Mouse (Mus musculus) brain, embryonic 14.5 days (tissue): ENCODE measurements at regions not wholly inside any gene's neighbourhood (a gene's known extent, or its start where the extent isn't known, plus 50 kb on each side); places are given as distances from the start of the nearest gene placed in this dataset.

Source experiments
- DNase-seq: peaks from one replicate; pipeline ENCODE4 v3.0.0-alpha.2; 2011; ENCODE audit warnings: low read depth
- CTCF ChIP-seq: fragments of 200-500 bp; IDR thresholded peaks from 2 replicates; pipeline ENCODE4 v1.5.1; 2012; ENCODE audit warnings: inconsistent platforms, mild to moderate bottlenecking, moderate library complexity, borderline replicate concordance; ENCODE audit not compliant: insufficient read depth, insufficient read length; ENCODE audit errors: extremely low read depth
- POLR2A ChIP-seq: fragments of 200-500 bp; IDR thresholded peaks from 2 replicates; pipeline ENCODE4 v1.6.1; 2012; ENCODE audit warnings: mild to moderate bottlenecking, inconsistent platforms, borderline replicate concordance; ENCODE audit not compliant: poor library complexity, insufficient read depth, insufficient read length, severe bottlenecking; ENCODE audit errors: extremely low read depth

- peak; percentile 43 for DNase-seq
- TF ChIP-seq POLR2A (no peak), CTCF (no peak)
Observed at GRCm38 (mm10) chr3:21937281-21938035, 139.0 kb upstream of the Tbl1xr1 start.

GRCm38 (mm10) chr3:21938071-21938848 lies 138.2 kb upstream of the Tbl1xr1 start:
- no peak for TF ChIP-seq CTCF
- TF ChIP-seq POLR2A = no peak
- DNase-seq = peak; percentile 61

- no peak for DNase-seq
- TF ChIP-seq CTCF (no peak), POLR2A (no peak)
Observed at GRCm38 (mm10) chr3:21939738-21940137, 136.7 kb upstream of the Tbl1xr1 start.

DNA sequence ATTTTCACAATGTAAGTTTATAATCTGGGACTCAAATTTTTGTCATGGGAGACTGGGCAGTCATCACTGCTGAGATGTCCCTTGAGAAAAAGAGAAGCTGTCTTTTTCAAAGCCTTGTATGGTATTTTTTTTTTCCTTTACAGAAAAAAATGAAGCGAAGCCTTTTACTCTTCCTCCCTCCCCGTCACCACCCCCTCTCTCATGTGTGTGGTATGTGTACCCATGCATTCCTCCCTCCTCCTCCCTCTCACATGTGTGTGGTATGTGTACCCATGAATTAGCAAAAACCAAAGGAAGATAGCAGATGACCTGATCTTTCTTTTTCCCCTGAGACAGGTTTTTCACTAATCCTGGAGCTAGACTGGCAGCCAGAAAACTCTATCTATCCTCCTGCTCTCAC lies 134.9 kb upstream of the Tbl1xr1 start:
- TF ChIP-seq POLR2A = no peak
- no peak for TF ChIP-seq CTCF
- DNase-seq = no peak

DNA sequence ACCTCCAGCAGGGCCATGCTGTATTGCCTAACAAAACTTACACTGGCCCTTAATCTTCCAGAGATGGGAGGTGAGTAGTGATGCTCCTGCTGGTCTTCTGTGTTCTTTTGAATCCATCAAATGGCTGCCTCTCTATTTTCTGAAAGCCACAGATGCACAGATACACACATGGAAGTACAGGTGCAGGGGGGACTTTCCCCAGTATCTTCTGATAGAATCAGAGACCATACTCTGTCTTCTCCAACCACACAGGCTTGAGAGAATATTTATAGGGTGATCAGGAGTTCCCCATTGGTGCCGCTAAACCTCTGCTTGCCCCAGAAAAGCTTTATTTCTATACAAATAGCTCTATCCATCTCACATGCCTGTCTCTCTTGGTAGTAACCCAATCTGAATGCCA lies 133.5 kb upstream of the Tbl1xr1 start:
- no peak for TF ChIP-seq POLR2A
- no peak for TF ChIP-seq CTCF

GRCm38 (mm10) chr3:21945775-21946174 lies 130.7 kb upstream of the Tbl1xr1 start:
- TF ChIP-seq CTCF (no peak), POLR2A (no peak)
- no peak for DNase-seq

More for the DNA sequence above, 133.5 kb upstream of the Tbl1xr1 start:
- no peak for DNase-seq

DNA sequence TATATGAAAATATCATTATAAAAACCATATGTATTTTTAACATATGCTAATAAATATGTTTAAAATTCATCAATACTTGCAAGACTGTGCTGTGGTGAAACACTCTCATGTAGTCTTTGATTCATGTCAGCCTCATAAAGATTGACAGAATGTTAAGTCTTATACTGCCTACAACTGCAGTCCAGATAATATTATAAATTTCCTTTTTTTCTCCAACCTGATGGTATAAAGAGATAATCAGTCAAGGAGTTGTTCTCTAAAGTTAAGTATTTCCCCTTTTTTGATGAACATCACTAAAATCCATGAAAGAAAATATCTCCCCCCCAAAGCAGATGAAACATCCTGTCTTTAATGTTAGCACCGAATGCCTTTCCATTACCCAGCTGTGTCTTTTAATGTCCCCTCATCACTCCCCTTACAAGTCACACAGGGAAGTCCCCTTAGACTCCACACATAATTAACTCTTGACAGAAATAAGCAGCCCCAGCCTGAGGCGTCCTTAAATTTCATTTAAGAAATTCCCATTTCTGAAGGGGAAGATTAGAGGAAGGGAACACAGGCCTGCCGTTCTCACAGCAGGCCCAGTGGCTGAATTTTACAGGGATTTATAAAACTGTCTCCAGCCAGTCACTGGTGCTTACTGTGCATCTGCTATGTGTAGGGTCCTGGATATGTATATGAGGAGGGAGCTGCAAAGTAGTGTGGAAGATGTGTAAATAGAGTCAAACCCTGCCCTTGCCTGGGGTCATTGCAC lies 129.0 kb upstream of the Tbl1xr1 start:
- peak; percentile 68 for DNase-seq
- no peak for TF ChIP-seq CTCF
- no peak for TF ChIP-seq POLR2A

DNA sequence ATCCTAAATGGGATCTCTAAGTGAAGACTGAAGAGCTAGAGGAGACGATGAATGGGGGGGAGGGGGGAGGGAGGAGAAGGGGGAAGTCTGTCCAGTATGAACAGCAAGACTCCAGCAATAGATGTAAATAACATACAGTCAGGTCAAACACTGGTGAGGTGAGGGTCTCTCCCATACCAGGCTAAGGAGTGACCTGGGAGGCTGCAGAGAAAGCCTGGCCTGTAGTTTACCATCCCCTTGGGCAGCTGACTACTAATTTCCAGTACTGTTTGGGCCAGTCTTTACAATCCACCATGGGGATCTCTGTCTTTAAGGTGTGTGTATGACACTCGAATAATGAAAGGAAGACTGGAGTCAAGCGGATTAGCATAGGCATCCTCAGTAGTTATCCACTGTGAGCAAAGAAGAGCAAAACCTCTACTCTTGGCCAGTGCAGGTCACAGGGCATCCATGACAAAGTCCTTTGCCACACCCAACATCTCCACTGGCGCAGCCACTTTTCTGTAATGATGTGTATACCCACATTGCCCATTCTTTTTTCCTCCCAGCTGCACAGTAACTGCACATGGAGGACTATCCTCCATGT lies 128.3 kb upstream of the Tbl1xr1 start:
- TF ChIP-seq POLR2A (no peak), CTCF (no peak)
- DNase-seq = no peak

- no peak for DNase-seq
- TF ChIP-seq POLR2A (no peak), CTCF (no peak)
Observed at GRCm38 (mm10) chr3:21949459-21949858, 127.0 kb upstream of the Tbl1xr1 start.

DNA sequence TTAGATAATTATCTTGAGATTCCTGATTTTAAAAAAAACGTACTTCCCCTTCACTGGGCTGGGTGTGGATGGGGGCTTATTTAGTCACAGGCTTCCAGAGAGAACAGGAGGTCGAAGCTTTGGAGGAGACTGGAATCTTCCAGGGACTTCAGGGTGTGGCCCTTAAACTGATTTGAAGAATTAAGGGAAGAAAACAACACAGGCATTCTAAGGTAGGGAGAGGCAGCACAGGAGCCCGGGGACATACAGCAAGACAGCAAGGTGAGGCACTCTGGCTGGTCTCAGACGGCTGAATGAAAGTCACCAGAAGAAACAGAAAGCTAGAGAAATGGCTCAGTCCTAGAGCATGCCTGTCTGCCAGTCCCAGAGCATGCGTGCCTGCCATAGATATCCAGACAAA lies 125.9 kb upstream of the Tbl1xr1 start:
- DNase-seq = no peak
- TF ChIP-seq POLR2A = no peak
- TF ChIP-seq CTCF = no peak

DNA sequence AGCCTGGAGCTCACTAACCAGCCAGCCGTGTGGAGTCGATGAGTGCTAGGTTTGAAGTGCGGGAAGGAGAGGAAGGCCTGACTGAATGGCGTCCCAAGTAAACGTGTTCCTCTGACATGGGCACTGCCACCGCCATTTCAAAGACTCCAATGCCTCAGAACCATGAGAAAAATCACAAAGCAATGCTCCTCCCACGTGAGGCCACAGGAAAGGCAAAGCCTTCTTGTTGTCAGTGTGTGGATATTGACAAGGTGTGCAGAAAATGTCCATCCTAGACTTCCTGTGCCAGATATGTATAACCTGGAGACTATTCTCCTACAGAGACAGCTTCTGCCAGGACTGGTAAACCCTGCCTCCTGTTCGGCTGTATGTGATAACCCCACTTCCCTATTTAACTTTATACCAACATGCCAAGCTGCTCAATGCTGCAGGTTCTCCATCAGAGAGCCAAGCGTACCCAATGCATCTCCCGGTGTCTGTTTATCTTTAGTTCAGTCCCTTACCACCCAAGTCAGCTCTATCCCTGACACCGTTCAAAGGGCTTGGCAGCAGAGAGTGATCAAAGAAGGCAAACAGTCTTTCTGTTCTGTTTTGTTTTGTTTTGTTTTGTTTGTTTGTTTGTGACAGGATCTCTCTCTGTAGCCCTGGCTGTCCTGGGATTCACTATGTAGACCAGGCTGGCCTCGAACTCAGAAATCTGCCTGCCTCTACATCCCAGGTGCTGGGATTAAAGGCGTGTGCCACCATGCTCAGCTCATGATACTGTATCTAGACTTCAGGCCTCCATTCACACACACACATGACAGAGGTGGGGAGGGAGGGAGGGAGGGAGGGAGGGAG lies 124.8 kb upstream of the Tbl1xr1 start:
- TF ChIP-seq CTCF (no peak), POLR2A (no peak)
- DNase-seq = no peak
